Mouse (Mus musculus) G1E (cell line): ENCODE results near the gene Tnfsf13. TPM values are rescaled to one million over a fixed set of nuclear protein-coding genes. Genes with fewer than 3 reads are reported as not detected.
A peak's percentile ranks its signal among the peaks of the same experiment; 100 is the strongest.

Experiments
- ATAC-seq: 2 replicates; pipeline ENCODE4 v1.8.0; 2016; ENCODE audit warnings: mild to moderate bottlenecking; ENCODE audit not compliant: insufficient number of reproducible peaks, poor library complexity, low FRiP score, severe bottlenecking; ENCODE audit errors: extremely low read depth
- DNase-seq: peaks from one replicate; pipeline ENCODE4 v3.0.0; 2012; ENCODE audit warnings: low spot score
- H3K27me3 ChIP-seq: 2 replicates; pipeline ENCODE4 v1.6.1; 2012; ENCODE audit warnings: mild to moderate bottlenecking, low read length, inconsistent platforms; ENCODE audit not compliant: insufficient read depth
- H3K36me3 ChIP-seq: replicated peaks from 2 replicates; pipeline ENCODE3; 2012; ENCODE audit warnings: mild to moderate bottlenecking, inconsistent platforms
- H3K4me1 ChIP-seq: 2 replicates; pipeline ENCODE4 v1.6.1; 2012; ENCODE audit warnings: low read depth, low read length, inconsistent platforms, mixed read lengths; ENCODE audit not compliant: insufficient read depth
- H3K4me3 ChIP-seq: 2 replicates; pipeline ENCODE4 v1.5.1; 2012; ENCODE audit warnings: low read depth, mild to moderate bottlenecking, inconsistent platforms, low read length, moderate library complexity, mixed read lengths
- H3K9me3 ChIP-seq: replicated peaks from 2 replicates; pipeline ENCODE4 v1.6.1; 2012; ENCODE audit warnings: inconsistent platforms
- CTCF ChIP-seq: IDR thresholded peaks from 2 replicates; pipeline ENCODE4 v1.5.1; 2012; ENCODE audit warnings: low read depth, low read length, inconsistent platforms, mixed read lengths
- GATA1 ChIP-seq: IDR thresholded peaks from 2 replicates; pipeline ENCODE4 v1.6.1; 2012; ENCODE audit warnings: borderline replicate concordance, low read length, inconsistent platforms, mixed read lengths
- GATA2 ChIP-seq: IDR thresholded peaks from 2 replicates; pipeline ENCODE4 v1.6.1; 2012; ENCODE audit warnings: low read depth, low read length, inconsistent platforms, borderline replicate concordance
- POLR2AphosphoS5 ChIP-seq: IDR thresholded peaks from 2 replicates; pipeline ENCODE4 v1.6.1; 2012; ENCODE audit warnings: low read depth, low read length, inconsistent platforms; ENCODE audit not compliant: insufficient replicate concordance
- TAL1 ChIP-seq: conservative IDR thresholded peaks from 2 replicates; pipeline ENCODE4 v1.6.1; 2012; ENCODE audit warnings: low read depth, low read length, inconsistent platforms, mixed read lengths
- polyA plus RNA-seq: library from polyadenylated mRNA; stranded (reverse); fragments of >175 nt; gene quantifications from 2 replicates; pipeline ENCODE4 v1.2.3, GENCODE M21; 2012
- total RNA-seq, 2 experiments: library from RNA; stranded (forward) in 1 of 2; stranded (reverse) in 1 of 2; fragments of 200-1000 nt in 1 of 2; fragments of >200 nt in 1 of 2; fragmentation: Nextera tagmentation in 1 of 2; gene quantifications; 2 replicates each; pipeline ENCODE4 v1.2.3; 2014 to 2017

The Tnfsf13 gene
- total and polyA plus RNA-seq, 3 experiments, result not detected

GRCm38 (mm10) chr11:69655264-69656064 is 30.1 kb downstream of the Tnfsf13 start, which contains the start of gene Sox15:
Sox15 (plus strand) TSS chr11:69655314.
- no peak for DNase-seq
- Histone ChIP-seq H3K4me1 (peaks cover 59% of the 10 kb centered on the region), H3K9me3 (no peaks in the 10 kb centered on the region), H3K27me3 (no peaks in the 10 kb centered on the region), H3K4me3 (no peak within 1 kb of the TSS), H3K36me3 (peaks cover 94% of the 10 kb centered on the region)
- TF ChIP-seq POLR2AphosphoS5 (no peak), CTCF (no peak), TAL1 (no peak)
- no peak for ATAC-seq

GRCm38 (mm10) chr11:69654760-69655159 is 30.8 kb downstream of the Tnfsf13 start:
- no peaks in the 10 kb centered on the region for H3K9me3 ChIP-seq
- TF ChIP-seq TAL1 (no peak), GATA1 (no peak), GATA2 (no peak), POLR2AphosphoS5 (no peak), CTCF (no peak)
- no peak overlapping the region for H3K4me3 ChIP-seq
- peaks cover 63% of the 10 kb centered on the region for H3K4me1 ChIP-seq
- ATAC-seq (no peak), DNase-seq (no peak)
- no peaks in the 10 kb centered on the region for H3K27me3 ChIP-seq
- peaks cover 96% of the 10 kb centered on the region for H3K36me3 ChIP-seq

- peaks cover 56% of the 10 kb centered on the region for H3K4me1 ChIP-seq
- H3K9me3 ChIP-seq, result no peaks in the 10 kb centered on the region
- H3K4me3 ChIP-seq, result no peak overlapping the region
- H3K27me3 ChIP-seq, result no peaks in the 10 kb centered on the region
- peaks cover 98% of the 10 kb centered on the region for H3K36me3 ChIP-seq
- DNase-seq (no peak), ATAC-seq (no peak)
- TF ChIP-seq GATA2 (no peak), TAL1 (no peak), GATA1 (no peak)
Observed at GRCm38 (mm10) chr11:69653399-69653798, 32.2 kb downstream of the Tnfsf13 start.

GRCm38 (mm10) chr11:69645860-69646259 is 39.7 kb downstream of the Tnfsf13 start:
- TF ChIP-seq GATA1, result no peak
- TF ChIP-seq CTCF, result no peak
- TF ChIP-seq POLR2AphosphoS5, result no peak
- no peak for TF ChIP-seq GATA2
- TF ChIP-seq TAL1, result no peak
- no peak overlapping the region for H3K4me3 ChIP-seq
- H3K36me3 ChIP-seq, result peaks cover 95% of the 10 kb centered on the region
- no peak for DNase-seq
- ATAC-seq, result no peak
- H3K4me1 ChIP-seq, result peaks cover 9% of the 10 kb centered on the region
- no peaks in the 10 kb centered on the region for H3K27me3 ChIP-seq
- H3K9me3 ChIP-seq, result no peaks in the 10 kb centered on the region

GRCm38 (mm10) chr11:69635471-69635870 is 50.1 kb downstream of the Tnfsf13 start:
- peaks cover 43% of the 10 kb centered on the region for H3K36me3 ChIP-seq
- no peak for DNase-seq
- no peaks in the 10 kb centered on the region for H3K27me3 ChIP-seq
- no peak overlapping the region for H3K4me3 ChIP-seq
- H3K9me3 ChIP-seq, result no peaks in the 10 kb centered on the region
- H3K4me1 ChIP-seq, result peaks cover 46% of the 10 kb centered on the region
- ATAC-seq, result no peak
- TF ChIP-seq GATA2 (no peak), TAL1 (no peak), POLR2AphosphoS5 (no peak), GATA1 (no peak), CTCF (no peak)

- no peak for TF ChIP-seq TAL1
- TF ChIP-seq GATA1, result no peak
- TF ChIP-seq GATA2, result no peak
- TF ChIP-seq CTCF, result no peak
- no peak for TF ChIP-seq POLR2AphosphoS5
- Histone ChIP-seq H3K36me3 (peaks cover 25% of the 10 kb centered on the region), H3K9me3 (no peaks in the 10 kb centered on the region), H3K4me3 (peak overlapping the region; percentile 90), H3K27me3 (no peaks in the 10 kb centered on the region), H3K4me1 (peaks cover 49% of the 10 kb centered on the region)
- DNase-seq (peak; percentile 70), ATAC-seq (no peak)
Observed at GRCm38 (mm10) chr11:69633128-69633866, 52.3 kb downstream of the Tnfsf13 start.

Other genes starting within 250 kb of the Tnfsf13 start
Only the 20 nearest of the 35 such genes appear.
- 0.29 and 0.68 TPM in 2 replicates for gene Efnb3, start 125.6 kb downstream of the Tnfsf13 start, total RNA-seq (2014; fragmentation: Nextera tagmentation)
- 0.27 and 0.29 TPM in 2 replicates for gene Efnb3, start 125.6 kb downstream of the Tnfsf13 start, total RNA-seq (2017)
- gene Efnb3, start 125.6 kb downstream of the Tnfsf13 start, polyA plus RNA-seq, result 0.36 and 0.56 TPM in 2 replicates
- gene Wrap53, start 105.5 kb downstream of the Tnfsf13 start, total RNA-seq (2014; fragmentation: Nextera tagmentation), result 20.5 and 26.1 TPM in 2 replicates
- gene Wrap53, start 105.5 kb downstream of the Tnfsf13 start, total RNA-seq (2017), result 9.6 and 9.8 TPM in 2 replicates
- gene Wrap53, start 105.5 kb downstream of the Tnfsf13 start, polyA plus RNA-seq, result 15.7 and 22.0 TPM in 2 replicates
- 228 and 271 TPM in 2 replicates for gene Trp53, start 105.4 kb downstream of the Tnfsf13 start, total RNA-seq (2014; fragmentation: Nextera tagmentation)
- 52.1 and 57.4 TPM in 2 replicates for gene Trp53, start 105.4 kb downstream of the Tnfsf13 start, total RNA-seq (2017)
- 141 and 175 TPM in 2 replicates for gene Trp53, start 105.4 kb downstream of the Tnfsf13 start, polyA plus RNA-seq
- 84.5 and 116 TPM in 2 replicates for gene Atp1b2, start 79.8 kb downstream of the Tnfsf13 start, total RNA-seq (2014; fragmentation: Nextera tagmentation)
- 3.6 and 4.8 TPM in 2 replicates for gene Atp1b2, start 79.8 kb downstream of the Tnfsf13 start, total RNA-seq (2017)
- gene Atp1b2, start 79.8 kb downstream of the Tnfsf13 start, polyA plus RNA-seq, result 50.0 and 54.6 TPM in 2 replicates
- not detected in 2 replicates for gene Shbg, start 67.9 kb downstream of the Tnfsf13 start, total RNA-seq (2014; fragmentation: Nextera tagmentation)
- gene Shbg, start 67.9 kb downstream of the Tnfsf13 start, total RNA-seq (2017), result not detected in 2 replicates
- not detected in 2 replicates for gene Shbg, start 67.9 kb downstream of the Tnfsf13 start, polyA plus RNA-seq
- 2.4 and 7.3 TPM in 2 replicates for gene Sat2, start 63.8 kb downstream of the Tnfsf13 start, total RNA-seq (2014; fragmentation: Nextera tagmentation)
- 1.5 and 2.6 TPM in 2 replicates for gene Sat2, start 63.8 kb downstream of the Tnfsf13 start, total RNA-seq (2017)
- 0.09 TPM in 1 of 2 replicates, not detected in the other for gene Sat2, start 63.8 kb downstream of the Tnfsf13 start, polyA plus RNA-seq
- 90.1 and 92.9 TPM in 2 replicates for gene Fxr2, start 52.8 kb downstream of the Tnfsf13 start, total RNA-seq (2014; fragmentation: Nextera tagmentation)
- gene Fxr2, start 52.8 kb downstream of the Tnfsf13 start, total RNA-seq (2017), result 44.9 and 53.6 TPM in 2 replicates
- gene Fxr2, start 52.8 kb downstream of the Tnfsf13 start, polyA plus RNA-seq, result 77.8 and 82.4 TPM in 2 replicates
- gene Sox15, start 30.5 kb downstream of the Tnfsf13 start, total RNA-seq (2014; fragmentation: Nextera tagmentation), result 2.1 TPM in 1 of 2 replicates, not detected in the other
- gene Sox15, start 30.5 kb downstream of the Tnfsf13 start, total RNA-seq (2017), result 0.17 TPM in 1 of 2 replicates, not detected in the other
- gene Sox15, start 30.5 kb downstream of the Tnfsf13 start, polyA plus RNA-seq, result 0.20 and 0.36 TPM in 2 replicates
- gene Mpdu1, start 23.1 kb downstream of the Tnfsf13 start, total RNA-seq (2014; fragmentation: Nextera tagmentation), result 27.0 and 31.1 TPM in 2 replicates
- 43.4 and 63.6 TPM in 2 replicates for gene Mpdu1, start 23.1 kb downstream of the Tnfsf13 start, total RNA-seq (2017)
- 22.7 and 24.9 TPM in 2 replicates for gene Mpdu1, start 23.1 kb downstream of the Tnfsf13 start, polyA plus RNA-seq
- gene Cd68, start 19.6 kb downstream of the Tnfsf13 start, total RNA-seq (2014; fragmentation: Nextera tagmentation), result 3.5 TPM in 1 of 2 replicates, not detected in the other
- 5.0 and 6.1 TPM in 2 replicates for gene Cd68, start 19.6 kb downstream of the Tnfsf13 start, total RNA-seq (2017)
- 2.2 and 2.3 TPM in 2 replicates for gene Cd68, start 19.6 kb downstream of the Tnfsf13 start, polyA plus RNA-seq
- gene Eif4a1, start 13.4 kb downstream of the Tnfsf13 start, total RNA-seq (2014; fragmentation: Nextera tagmentation), result 986 and 993 TPM in 2 replicates
- gene Eif4a1, start 13.4 kb downstream of the Tnfsf13 start, total RNA-seq (2017), result 986 and 1,008 TPM in 2 replicates
- gene Eif4a1, start 13.4 kb downstream of the Tnfsf13 start, polyA plus RNA-seq, result 197 and 231 TPM in 2 replicates
- 111 and 128 TPM in 2 replicates for gene Senp3, start 3.7 kb downstream of the Tnfsf13 start, total RNA-seq (2014; fragmentation: Nextera tagmentation)
- gene Senp3, start 3.7 kb downstream of the Tnfsf13 start, total RNA-seq (2017), result 107 and 111 TPM in 2 replicates
- gene Senp3, start 3.7 kb downstream of the Tnfsf13 start, polyA plus RNA-seq, result 125 and 142 TPM in 2 replicates
- gene Tnfsf12, start 10.1 kb upstream of the Tnfsf13 start, total RNA-seq (2014; fragmentation: Nextera tagmentation), result not detected in 2 replicates
- not detected in 2 replicates for gene Tnfsf12, start 10.1 kb upstream of the Tnfsf13 start, total RNA-seq (2017)
- not detected in 2 replicates for gene Tnfsf12, start 10.1 kb upstream of the Tnfsf13 start, polyA plus RNA-seq
- not detected in 2 replicates for gene Tnfsfm13, start 10.3 kb upstream of the Tnfsf13 start, total RNA-seq (2014; fragmentation: Nextera tagmentation)
- not detected in 2 replicates for gene Tnfsfm13, start 10.3 kb upstream of the Tnfsf13 start, total RNA-seq (2017)
- not detected in 2 replicates for gene Tnfsfm13, start 10.3 kb upstream of the Tnfsf13 start, polyA plus RNA-seq
- 192 and 251 TPM in 2 replicates for gene Polr2a, start 72.9 kb upstream of the Tnfsf13 start, total RNA-seq (2014; fragmentation: Nextera tagmentation)
- 21.3 and 26.2 TPM in 2 replicates for gene Polr2a, start 72.9 kb upstream of the Tnfsf13 start, total RNA-seq (2017)
- 116 and 119 TPM in 2 replicates for gene Polr2a, start 72.9 kb upstream of the Tnfsf13 start, polyA plus RNA-seq
- gene Slc35g3, start 76.2 kb upstream of the Tnfsf13 start, total RNA-seq (2014; fragmentation: Nextera tagmentation), result 1.1 TPM in 1 of 2 replicates, not detected in the other
- 0.27 TPM in 1 of 2 replicates, not detected in the other for gene Slc35g3, start 76.2 kb upstream of the Tnfsf13 start, total RNA-seq (2017)
- gene Slc35g3, start 76.2 kb upstream of the Tnfsf13 start, polyA plus RNA-seq, result 0.18 TPM in 2 replicates
- 18.4 and 19.0 TPM in 2 replicates for gene Zbtb4, start 80.1 kb upstream of the Tnfsf13 start, total RNA-seq (2014; fragmentation: Nextera tagmentation)
- 5.6 and 8.6 TPM in 2 replicates for gene Zbtb4, start 80.1 kb upstream of the Tnfsf13 start, total RNA-seq (2017)
- 13.0 and 13.4 TPM in 2 replicates for gene Zbtb4, start 80.1 kb upstream of the Tnfsf13 start, polyA plus RNA-seq
- 2.3 and 2.8 TPM in 2 replicates for gene Chrnb1, start 110.2 kb upstream of the Tnfsf13 start, total RNA-seq (2014; fragmentation: Nextera tagmentation)
- 1.1 and 1.2 TPM in 2 replicates for gene Chrnb1, start 110.2 kb upstream of the Tnfsf13 start, total RNA-seq (2017)
- 0.39 and 0.50 TPM in 2 replicates for gene Chrnb1, start 110.2 kb upstream of the Tnfsf13 start, polyA plus RNA-seq
- gene Fgf11, start 116.1 kb upstream of the Tnfsf13 start, total RNA-seq (2014; fragmentation: Nextera tagmentation), result 24.9 and 28.9 TPM in 2 replicates
- gene Fgf11, start 116.1 kb upstream of the Tnfsf13 start, total RNA-seq (2017), result 3.6 and 4.2 TPM in 2 replicates
- 7.7 and 8.6 TPM in 2 replicates for gene Fgf11, start 116.1 kb upstream of the Tnfsf13 start, polyA plus RNA-seq
- not detected in 2 replicates for gene Tmem102, start 119.8 kb upstream of the Tnfsf13 start, total RNA-seq (2014; fragmentation: Nextera tagmentation)
- not detected in 2 replicates for gene Tmem102, start 119.8 kb upstream of the Tnfsf13 start, total RNA-seq (2017)
- not detected in 2 replicates for gene Tmem102, start 119.8 kb upstream of the Tnfsf13 start, polyA plus RNA-seq